Mouse (Mus musculus) T-cell, adult 2 months (primary cell): ENCODE results near the gene Hnrnpul1.
A peak's percentile ranks its signal among the peaks of the same experiment; 100 is the strongest.

Experiments
- DNase-seq: peaks from one replicate; pipeline ENCODE4 v3.0.0; 2022; ENCODE audit warnings: low spot score

Gene Hnrnpul1

GRCm38 (mm10) chr7:25687811-25688401 is 66.7 kb downstream of the Hnrnpul1 start:
- DNase-seq = peak; percentile 42

- peak; percentile 85 for DNase-seq
Measured at GRCm38 (mm10) chr7:25686680-25687531, 67.7 kb downstream of the Hnrnpul1 start, which contains the start of gene Tgfb1. Gene Tgfb1 (plus strand): TSS chr7:25687002.

GRCm38 (mm10) chr7:25685926-25686470 is 68.6 kb downstream of the Hnrnpul1 start:
- no peak for DNase-seq

- no peak for DNase-seq
Measured at GRCm38 (mm10) chr7:25684659-25685058, 69.9 kb downstream of the Hnrnpul1 start.

GRCm38 (mm10) chr7:25683474-25684180 is 70.9 kb downstream of the Hnrnpul1 start:
- DNase-seq = peak; percentile 62

GRCm38 (mm10) chr7:25681341-25682231 is 73.0 kb downstream of the Hnrnpul1 start:
- DNase-seq = peak; percentile 57

GRCm38 (mm10) chr7:25680514-25681258 is 73.9 kb downstream of the Hnrnpul1 start, which contains the start of gene B9d2:
Gene B9d2 (plus strand): TSS chr7:25680780.
- peak; percentile 97 for DNase-seq

GRCm38 (mm10) chr7:25679971-25680370 is 74.6 kb downstream of the Hnrnpul1 start:
- no peak for DNase-seq

GRCm38 (mm10) chr7:25677013-25677412 is 77.5 kb downstream of the Hnrnpul1 start:
- no peak for DNase-seq

- no peak for DNase-seq
Measured at GRCm38 (mm10) chr7:25676085-25676781, 78.3 kb downstream of the Hnrnpul1 start.

GRCm38 (mm10) chr7:25675405-25675804 is 79.2 kb downstream of the Hnrnpul1 start:
- DNase-seq = no peak

- no peak for DNase-seq
Measured at GRCm38 (mm10) chr7:25674719-25675300, 79.7 kb downstream of the Hnrnpul1 start, which contains the start of gene Tmem91. Gene Tmem91 (minus strand): TSS chr7:25675166.

GRCm38 (mm10) chr7:25674297-25674696 is 80.3 kb downstream of the Hnrnpul1 start:
- no peak for DNase-seq

- no peak for DNase-seq
Measured at GRCm38 (mm10) chr7:25672442-25672841, 82.1 kb downstream of the Hnrnpul1 start.

- no peak for DNase-seq
Measured at GRCm38 (mm10) chr7:25671686-25672085, 82.9 kb downstream of the Hnrnpul1 start.
